Mouse (Mus musculus) lung, embryonic 15.5 days (tissue): Measurements from ENCODE around the gene Tmod1. TPM values are rescaled to one million over a fixed set of nuclear protein-coding genes. Genes with fewer than 3 reads are reported as not detected.
A peak's percentile ranks its signal among the peaks of the same experiment; 100 is the strongest.

Experiments used
- ATAC-seq: fragments of 200-750 bp; cut with Nextera tagmentation; 2 replicates; pipeline ENCODE4 v1.8.0; 2017; ENCODE audit warnings: moderate number of reproducible peaks, borderline replicate concordance; ENCODE audit not compliant: low FRiP score, low TSS enrichment; ENCODE audit errors: extremely low read depth
- H3K27ac ChIP-seq: fragments of 300-500 bp; sonication (generic); 2 replicates; pipeline ENCODE4 v1.5.1; 2015; ENCODE audit warnings: moderate library complexity, mild to moderate bottlenecking, inconsistent platforms
- H3K27me3 ChIP-seq: fragments of 300-500 bp; sonication (generic); 2 replicates; pipeline ENCODE4 v1.6.1; 2015; ENCODE audit warnings: inconsistent platforms
- H3K36me3 ChIP-seq: fragments of 300-500 bp; sonication (generic); 2 replicates; pipeline ENCODE4 v1.6.1; 2015; ENCODE audit warnings: inconsistent platforms
- H3K4me1 ChIP-seq: fragments of 300-500 bp; sonication (generic); 2 replicates; pipeline ENCODE4 v1.6.1; 2015; ENCODE audit warnings: inconsistent platforms
- H3K4me2 ChIP-seq: fragments of 300-500 bp; sonication (generic); 2 replicates; pipeline ENCODE4 v1.6.1; 2015; ENCODE audit warnings: inconsistent platforms, mild to moderate bottlenecking, moderate library complexity
- H3K4me3 ChIP-seq: fragments of 300-500 bp; sonication (generic); 2 replicates; pipeline ENCODE4 v1.5.1; 2015; ENCODE audit warnings: mild to moderate bottlenecking, inconsistent platforms
- H3K9ac ChIP-seq: fragments of 300-500 bp; sonication (generic); 2 replicates; pipeline ENCODE4 v1.6.1; 2015; ENCODE audit warnings: inconsistent platforms
- H3K9me3 ChIP-seq: fragments of 300-500 bp; sonication (generic); 2 replicates; pipeline ENCODE4 v1.6.1; 2016; ENCODE audit warnings: inconsistent platforms
- WGBS: fragments of 180-500 bp; shearing (Covaris S2); methylation state at CpG from one replicate; pipeline ENCODE4 v1.1.7; 2015; 5-methylcytosine and 5-hydroxymethylcytosine counted together
- polyA plus RNA-seq: library from polyadenylated mRNA; unstranded; fragments of >200 nt; fragmentation: Nextera tagmentation; extraction: Ambion mirVana; gene quantifications from 2 replicates; pipeline ENCODE4 v1.2.1, GENCODE M21; 2015

Gene Tmod1
- polyA plus RNA-seq, 1 experiment from 2014 or later: 10.0 TPM

DNA sequence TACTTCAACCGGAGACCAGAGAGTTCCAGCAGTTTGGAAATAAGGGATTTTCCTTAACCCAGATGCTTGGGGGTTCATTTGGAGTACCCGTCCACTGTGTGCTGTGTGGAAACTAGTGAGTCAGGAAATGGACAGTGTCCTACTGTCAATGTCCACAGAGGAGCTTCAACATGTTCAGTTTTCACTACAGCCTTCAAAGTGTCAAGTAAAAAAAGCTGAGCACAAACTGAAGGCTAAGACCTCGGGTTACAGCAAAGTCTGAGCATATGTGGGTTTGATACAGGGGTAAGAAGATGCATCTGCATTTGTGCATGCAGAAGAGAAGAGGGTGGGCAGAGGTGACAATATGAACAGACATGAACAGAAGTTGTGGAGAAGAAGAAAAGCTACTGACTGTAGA, 82.0 kb downstream of the Tmod1 start:
- Histone ChIP-seq H3K27me3 (no peaks in the 10 kb centered on the region), H3K9ac (no peak overlapping the region), H3K36me3 (peaks cover 95% of the 10 kb centered on the region), H3K4me2 (no peak overlapping the region), H3K9me3 (no peaks in the 10 kb centered on the region), H3K27ac (no peak overlapping the region), H3K4me1 (no peaks in the 10 kb centered on the region), H3K4me3 (no peak overlapping the region)
- 86% methylated on average over 3 of the region's 3 CpGs for WGBS
- ATAC-seq: no peak

DNA sequence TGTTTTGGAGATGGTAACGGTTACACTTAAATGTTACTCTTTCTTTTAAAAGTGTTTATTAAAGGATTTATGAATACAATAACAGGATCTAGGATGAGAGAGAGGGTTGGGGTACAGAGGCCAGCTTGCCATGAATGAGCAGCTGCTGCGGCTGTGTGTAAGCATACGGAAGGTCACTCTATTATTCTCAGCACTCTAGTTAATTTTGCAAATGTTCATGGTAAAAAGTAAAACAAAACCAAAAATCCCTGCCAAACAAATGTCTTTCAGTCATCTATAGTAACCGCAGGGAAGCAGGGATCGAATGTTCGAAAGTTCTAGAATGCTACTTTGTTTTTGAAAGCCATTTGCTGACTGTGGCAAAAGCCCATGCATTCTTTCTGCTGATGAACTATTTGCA, 84.6 kb downstream of the Tmod1 start:
- H3K27me3 ChIP-seq: no peaks in the 10 kb centered on the region
- no peak overlapping the region for H3K27ac ChIP-seq
- H3K9ac ChIP-seq: no peak overlapping the region
- no peak overlapping the region for H3K4me3 ChIP-seq
- peaks cover 87% of the 10 kb centered on the region for H3K36me3 ChIP-seq
- H3K4me2 ChIP-seq: no peak overlapping the region
- H3K4me1 ChIP-seq: no peaks in the 10 kb centered on the region
- ATAC-seq: no peak
- no peaks in the 10 kb centered on the region for H3K9me3 ChIP-seq
- 84% methylated on average over 6 of the region's 6 CpGs for WGBS

DNA sequence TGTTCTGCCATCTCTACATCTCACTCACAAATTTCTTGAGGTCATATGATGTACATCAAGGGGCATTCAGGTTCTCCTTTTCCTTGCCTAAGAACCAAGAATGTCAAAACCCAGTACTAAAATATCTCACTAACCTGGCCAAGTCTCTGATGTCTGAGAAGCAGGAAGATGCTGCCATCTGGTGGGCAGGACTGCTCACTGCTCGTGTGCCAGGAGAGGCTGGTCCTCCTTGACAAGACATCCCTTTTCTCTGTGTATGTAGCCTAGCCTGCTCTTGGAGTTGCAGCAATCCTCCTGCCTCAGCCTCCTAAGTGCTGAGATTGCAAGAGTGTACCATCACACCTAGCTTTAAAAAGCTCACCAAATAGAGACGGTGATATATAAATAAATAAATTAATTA, 87.8 kb downstream of the Tmod1 start:
- WGBS: 43% methylated on average over 2 of the region's 2 CpGs
- H3K27ac ChIP-seq: no peak overlapping the region
- H3K4me2 ChIP-seq: no peak overlapping the region
- no peak for ATAC-seq
- no peak overlapping the region for H3K9ac ChIP-seq
- peaks cover 84% of the 10 kb centered on the region for H3K36me3 ChIP-seq
- no peaks in the 10 kb centered on the region for H3K4me1 ChIP-seq
- H3K27me3 ChIP-seq: no peaks in the 10 kb centered on the region
- no peaks in the 10 kb centered on the region for H3K9me3 ChIP-seq
- H3K4me3 ChIP-seq: no peak overlapping the region

DNA sequence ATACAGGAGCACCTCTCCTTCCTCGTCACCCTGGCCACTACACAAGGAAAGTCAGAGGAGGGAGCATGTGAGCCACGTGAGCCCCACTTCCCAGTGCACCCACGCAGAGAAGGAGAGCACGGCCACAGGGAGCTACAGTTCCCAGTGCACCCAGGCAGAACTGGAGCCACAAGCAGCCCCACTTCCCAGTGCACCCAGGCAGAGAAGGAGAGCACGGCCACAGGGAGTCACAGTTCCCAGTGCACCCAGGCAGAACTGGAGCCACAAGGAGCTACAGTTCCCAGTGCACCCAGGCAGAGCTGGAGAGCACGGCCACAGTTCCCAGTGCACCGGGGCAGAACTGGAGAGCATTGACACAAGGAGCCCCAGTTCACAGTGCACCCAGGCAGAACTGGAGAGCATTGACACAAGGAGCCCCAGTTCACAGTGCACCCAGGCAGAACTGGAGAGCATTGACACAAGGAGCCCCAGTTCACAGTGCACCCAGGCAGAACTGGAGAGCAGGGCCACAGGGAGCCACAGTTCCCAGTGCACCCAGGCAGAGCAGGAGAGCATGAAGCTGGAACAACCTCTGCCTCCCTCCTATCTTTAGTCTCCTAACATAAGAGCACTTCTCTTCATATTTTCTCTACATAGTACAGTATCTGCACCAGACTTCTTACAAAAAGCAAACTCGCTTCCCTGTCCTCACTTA, 90.7 kb downstream of the Tmod1 start:
- H3K36me3 ChIP-seq: peaks cover 79% of the 10 kb centered on the region
- H3K4me1 ChIP-seq: no peaks in the 10 kb centered on the region
- no peak overlapping the region for H3K27ac ChIP-seq
- H3K27me3 ChIP-seq: no peaks in the 10 kb centered on the region
- no peak overlapping the region for H3K4me2 ChIP-seq
- ATAC-seq: no peak
- H3K9ac ChIP-seq: no peak overlapping the region
- 87% methylated on average over 8 of the region's 8 CpGs for WGBS
- no peak overlapping the region for H3K4me3 ChIP-seq
- no peaks in the 10 kb centered on the region for H3K9me3 ChIP-seq

DNA sequence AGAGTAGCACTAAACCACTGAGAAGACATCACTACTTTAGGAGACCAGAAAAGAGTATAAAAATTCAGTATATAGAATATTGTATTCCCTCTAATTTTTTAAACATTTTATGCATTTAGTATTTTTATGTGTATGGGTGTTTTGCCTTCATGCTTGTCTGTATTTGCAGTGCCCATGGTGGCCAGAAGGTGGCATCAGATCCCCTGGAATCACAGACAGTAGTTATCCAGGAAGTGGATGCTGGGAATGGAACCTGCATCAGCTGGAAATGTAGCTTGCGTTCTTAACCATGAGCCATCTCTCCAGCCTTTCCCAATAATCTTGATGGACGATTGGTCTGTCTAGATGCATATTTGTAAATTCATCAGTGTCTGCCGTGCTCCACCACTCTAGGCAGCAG, 91.5 kb downstream of the Tmod1 start:
- no peak overlapping the region for H3K4me2 ChIP-seq
- no peaks in the 10 kb centered on the region for H3K27me3 ChIP-seq
- no peak for ATAC-seq
- no peaks in the 10 kb centered on the region for H3K9me3 ChIP-seq
- no peak overlapping the region for H3K9ac ChIP-seq
- no peak overlapping the region for H3K4me3 ChIP-seq
- H3K27ac ChIP-seq: no peak overlapping the region
- peaks cover 77% of the 10 kb centered on the region for H3K36me3 ChIP-seq
- 69% methylated on average over 3 of the region's 3 CpGs for WGBS
- no peaks in the 10 kb centered on the region for H3K4me1 ChIP-seq

DNA sequence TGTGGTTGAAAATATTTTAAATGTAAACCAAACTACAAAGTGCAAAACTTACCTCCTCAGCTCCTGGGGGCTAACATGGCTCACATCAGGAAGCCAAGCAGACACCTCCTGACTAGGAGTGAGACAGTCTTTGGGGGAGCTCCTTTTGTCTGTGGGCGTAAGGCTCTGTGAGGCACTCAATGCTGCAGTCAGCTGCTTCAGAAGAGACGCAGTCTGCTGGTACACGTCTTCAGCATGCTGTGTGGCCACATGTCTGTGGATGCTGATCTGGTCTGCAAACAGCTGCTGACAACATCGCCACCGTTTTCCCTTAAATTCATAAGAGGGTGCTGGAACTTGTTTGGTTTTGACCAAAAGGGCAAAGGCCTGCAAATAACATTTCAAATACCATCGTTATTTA, 93.1 kb downstream of the Tmod1 start:
- Histone ChIP-seq H3K4me2 (no peak overlapping the region), H3K4me3 (no peak overlapping the region), H3K9me3 (no peaks in the 10 kb centered on the region), H3K27me3 (no peaks in the 10 kb centered on the region), H3K4me1 (peaks cover under 1% of the 10 kb centered on the region; the same call in 1 of the 2 replicates), H3K27ac (no peak overlapping the region), H3K9ac (no peak overlapping the region), H3K36me3 (peaks cover 66% of the 10 kb centered on the region)
- no peak for ATAC-seq
- WGBS: 83% methylated on average over 6 of the region's 6 CpGs

DNA sequence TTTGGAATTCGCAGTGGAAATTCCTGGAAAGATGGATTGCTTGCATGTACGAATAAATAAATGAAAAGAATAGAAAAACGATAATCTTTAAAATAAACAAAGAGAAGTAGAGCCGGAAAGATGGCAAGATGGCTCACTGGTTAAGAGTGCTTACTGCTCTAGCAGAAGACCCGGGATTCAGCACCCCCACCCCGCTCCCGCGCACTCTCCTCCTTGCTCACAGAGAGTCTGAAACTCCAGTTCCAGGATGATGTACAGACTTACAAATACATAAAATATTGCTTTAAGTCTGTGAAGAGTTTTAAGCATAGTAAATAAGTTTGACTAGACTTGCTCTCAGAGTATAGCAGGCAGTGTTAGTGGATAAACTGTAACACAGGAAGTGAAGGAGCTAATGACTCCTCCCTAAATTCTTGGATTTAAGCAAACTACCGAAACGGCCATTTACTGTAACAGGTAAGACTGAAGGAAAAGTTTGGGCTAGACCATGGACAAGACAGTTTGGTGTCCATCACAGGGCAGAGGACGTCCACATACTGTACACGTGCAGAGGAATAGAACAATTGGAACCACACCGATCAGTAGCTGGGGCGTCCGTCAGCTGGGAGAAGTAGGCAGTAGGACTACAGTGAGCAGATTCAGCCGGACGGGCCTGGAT, 99.0 kb downstream of the Tmod1 start:
- H3K4me2 ChIP-seq: peak overlapping the region; percentile 80
- H3K27ac ChIP-seq: peak overlapping the region; percentile 100
- peak; percentile 72 for ATAC-seq
- H3K4me3 ChIP-seq: peak overlapping the region; percentile 98
- no peaks in the 10 kb centered on the region for H3K27me3 ChIP-seq
- 4% methylated on average over 17 of the region's 17 CpGs for WGBS
- peak overlapping the region; percentile 96 for H3K9ac ChIP-seq
- H3K36me3 ChIP-seq: peaks cover 25% of the 10 kb centered on the region
- no peaks in the 10 kb centered on the region for H3K9me3 ChIP-seq
- peaks cover 22% of the 10 kb centered on the region for H3K4me1 ChIP-seq

DNA sequence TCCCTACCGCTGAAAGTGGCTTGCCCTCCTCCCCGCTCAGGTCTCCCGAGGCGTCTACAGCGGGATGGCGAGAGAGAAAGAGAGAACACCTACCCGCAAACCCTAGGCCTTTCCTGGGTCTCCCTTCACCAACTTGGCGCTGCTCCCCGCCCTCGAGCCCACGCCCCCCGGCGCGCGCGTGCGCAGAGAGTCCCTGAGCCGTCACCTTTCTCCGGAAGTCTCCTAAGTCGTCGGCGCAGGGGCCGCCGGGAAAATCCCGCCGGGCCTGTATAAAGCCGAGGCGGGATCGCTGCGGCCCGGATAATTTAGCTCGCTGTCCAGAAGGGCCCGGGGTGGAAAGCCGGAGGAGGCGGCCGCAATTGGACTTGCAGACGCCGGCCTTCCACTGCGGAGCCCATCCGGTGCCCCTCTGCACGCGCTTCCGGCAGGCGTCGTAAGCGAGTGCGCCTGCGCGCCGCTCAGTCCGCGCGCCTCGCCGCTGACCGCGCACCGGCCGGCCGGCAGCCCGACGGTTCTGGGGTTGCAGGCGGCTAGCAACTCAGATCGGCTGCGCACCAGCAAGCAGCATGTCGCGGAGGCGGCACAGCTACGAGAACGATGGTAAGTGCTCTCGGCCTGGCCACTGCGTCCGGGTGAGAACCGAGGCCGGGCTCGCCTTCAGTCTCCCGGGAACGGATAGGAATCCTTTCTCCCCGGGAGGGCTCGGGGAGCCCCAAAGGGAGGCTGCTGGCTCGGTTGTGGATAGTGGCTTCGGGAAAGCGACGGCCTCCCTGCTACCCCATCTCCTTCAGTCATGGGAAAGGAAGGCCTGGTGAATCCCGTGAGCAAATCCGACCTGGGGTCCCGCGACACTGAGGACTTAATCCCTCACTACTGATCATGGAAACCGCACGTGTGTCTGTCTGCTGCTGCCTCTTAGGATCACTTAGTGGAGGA, 99.8 kb downstream of the Tmod1 start, which contains the start of the genes Ncbp1 and Tstd2:
Gene Ncbp1, plus strand, starts transcription at position 327 of the 936 bp plus-strand sequence.
Gene Tstd2, minus strand, starts transcription at position 408 of the 936 bp plus-strand sequence.
- Histone ChIP-seq H3K4me1 (peaks cover 22% of the 10 kb centered on the region), H3K4me3 (peak within 1 kb of the TSS; percentile 98), H3K9ac (peak within 1 kb of the TSS; percentile 96), H3K9me3 (no peaks in the 10 kb centered on the region), H3K4me2 (peak within 1 kb of the TSS; percentile 80), H3K27ac (peak within 1 kb of the TSS; percentile 100), H3K27me3 (no peaks in the 10 kb centered on the region), H3K36me3 (peaks cover 17% of the 10 kb centered on the region)
- under 1% methylated on average over 89 of the region's 90 CpGs for WGBS
- ATAC-seq: peak; percentile 92

DNA sequence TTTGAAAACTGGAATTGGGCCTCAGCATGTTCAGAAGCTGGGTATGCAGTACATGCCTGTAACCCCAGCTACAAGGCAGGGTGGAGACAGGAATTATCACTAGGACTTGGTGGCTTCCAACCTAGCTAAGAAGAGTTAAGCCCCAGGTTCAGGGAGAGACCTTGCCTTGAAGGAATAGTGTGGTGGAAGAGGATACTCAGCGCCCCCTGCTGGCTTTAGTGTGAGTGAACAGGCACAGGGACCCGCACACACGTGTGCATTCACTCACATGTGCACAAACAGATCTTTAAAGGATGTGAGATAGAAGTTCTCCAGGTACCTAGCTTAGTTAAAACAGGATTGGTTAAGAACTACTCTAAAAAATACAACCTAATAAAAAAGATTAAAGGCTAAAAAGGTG, 105.6 kb downstream of the Tmod1 start:
- Histone ChIP-seq H3K27me3 (no peaks in the 10 kb centered on the region), H3K4me2 (no peak overlapping the region), H3K4me3 (no peak overlapping the region), H3K9ac (no peak overlapping the region), H3K27ac (no peak overlapping the region), H3K9me3 (no peaks in the 10 kb centered on the region), H3K4me1 (peaks cover 13% of the 10 kb centered on the region), H3K36me3 (peaks cover 6% of the 10 kb centered on the region)
- no peak for ATAC-seq
- 69% methylated on average over 3 of the region's 3 CpGs for WGBS

DNA sequence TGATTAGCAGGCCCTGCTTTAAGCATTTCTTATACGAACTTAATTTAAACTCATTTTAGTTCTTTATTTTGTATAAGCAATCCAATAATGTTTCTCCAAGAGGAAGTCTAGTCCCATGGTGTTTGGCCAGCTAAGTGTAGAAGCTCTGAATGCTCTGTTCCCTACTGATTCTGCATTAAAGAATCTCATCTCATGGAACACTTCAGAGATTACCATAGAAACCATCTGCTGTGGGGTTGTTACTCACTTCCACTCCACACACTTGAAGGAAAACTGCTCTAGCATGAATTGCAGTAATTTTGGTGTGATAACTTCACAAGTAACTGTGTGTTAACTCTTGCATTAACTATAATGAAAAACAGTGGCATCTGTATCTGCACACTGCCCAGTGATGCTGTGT, 108.1 kb downstream of the Tmod1 start:
- no peak overlapping the region for H3K4me2 ChIP-seq
- H3K36me3 ChIP-seq: peaks cover 24% of the 10 kb centered on the region
- no peaks in the 10 kb centered on the region for H3K4me1 ChIP-seq
- H3K9ac ChIP-seq: no peak overlapping the region
- H3K27me3 ChIP-seq: no peaks in the 10 kb centered on the region
- no peak for ATAC-seq
- no peaks in the 10 kb centered on the region for H3K9me3 ChIP-seq
- 84% methylated on average over 1 of the region's 1 CpGs for WGBS
- no peak overlapping the region for H3K4me3 ChIP-seq
- H3K27ac ChIP-seq: no peak overlapping the region

DNA sequence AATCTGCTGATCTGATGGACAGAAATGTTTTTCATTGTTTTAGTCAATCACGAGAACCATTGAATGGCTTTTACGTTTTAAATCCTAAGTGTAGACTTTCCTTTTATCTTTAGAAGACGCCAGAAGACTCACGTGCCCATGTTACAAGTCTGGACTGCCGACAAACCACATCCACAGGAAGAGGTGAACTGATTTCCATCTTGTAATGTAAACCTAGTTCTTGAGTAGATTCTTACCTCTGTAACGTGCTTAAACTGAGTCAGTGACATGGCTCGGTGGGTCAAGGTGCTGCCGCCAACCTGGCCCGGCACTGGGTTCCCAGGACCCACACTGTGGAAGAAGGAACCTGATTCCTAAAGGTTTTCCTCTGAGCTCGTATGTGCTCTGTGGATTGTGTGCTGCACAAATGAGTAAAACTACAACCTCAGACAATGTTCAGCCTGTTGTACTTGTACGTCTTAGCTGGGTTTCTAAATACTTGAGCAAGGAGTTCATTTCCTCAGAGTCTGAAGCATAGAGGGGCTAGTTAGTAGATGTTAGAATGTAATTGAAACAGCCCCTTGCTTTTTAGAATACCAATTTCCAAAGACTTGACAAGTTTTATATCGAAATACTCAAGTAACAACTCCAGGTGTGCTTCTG, 113.3 kb downstream of the Tmod1 start:
- peaks cover 58% of the 10 kb centered on the region for H3K36me3 ChIP-seq
- 89% methylated on average over 12 of the region's 12 CpGs for WGBS
- no peaks in the 10 kb centered on the region for H3K27me3 ChIP-seq
- H3K9me3 ChIP-seq: no peaks in the 10 kb centered on the region
- H3K4me2 ChIP-seq: no peak overlapping the region
- no peak for ATAC-seq
- no peak overlapping the region for H3K4me3 ChIP-seq
- H3K4me1 ChIP-seq: no peaks in the 10 kb centered on the region
- no peak overlapping the region for H3K27ac ChIP-seq
- no peak overlapping the region for H3K9ac ChIP-seq
